Mouse (Mus musculus): Measurements from ENCODE around the gene Cxcl14. TPM values are rescaled to one million over a fixed set of nuclear protein-coding genes. Genes with fewer than 3 reads are reported as not detected.
A peak's percentile ranks its signal among the peaks of the same experiment; 100 is the strongest.

Cxcl14 gene
- total and polyA plus RNA-seq, 2 experiments from 2014 or later = 32.7 to 34.1 TPM

DNA sequence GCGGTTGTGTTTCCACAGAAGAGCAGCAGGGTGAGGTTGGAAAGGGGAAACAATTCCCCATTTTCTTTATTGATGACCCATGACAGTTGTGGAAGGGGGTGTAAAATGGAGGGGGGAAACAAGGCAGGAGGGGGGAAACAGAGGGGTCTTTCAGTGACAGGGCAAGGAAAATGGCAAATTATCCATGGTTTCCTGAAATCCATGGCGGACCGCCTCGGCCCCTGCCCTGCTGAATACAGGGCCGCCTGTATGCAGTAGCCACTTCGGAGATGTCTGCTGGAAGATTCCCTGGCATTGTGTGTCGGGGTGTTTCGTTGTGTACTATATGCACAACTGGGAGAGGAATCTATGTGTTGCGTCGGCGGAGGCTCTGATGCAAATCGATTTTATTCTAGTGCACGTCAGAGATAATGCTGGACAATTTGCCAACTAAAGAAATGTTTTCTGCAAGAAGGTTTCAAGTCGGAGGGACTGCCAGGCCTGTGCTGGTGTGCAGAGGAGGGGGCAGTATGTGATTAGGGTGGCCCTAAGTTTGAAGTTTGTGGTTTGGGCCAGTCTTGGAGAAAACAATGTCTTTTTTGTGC lies 39.5 kb downstream of the Cxcl14 start:
- H3K27me3 ChIP-seq (ENCODE audit: insufficient read depth, low read length) = peaks cover 77% of the 10 kb centered on the region
- H3K4me2 ChIP-seq (ENCODE audit: low read depth, low read length, poor library complexity, severe bottlenecking) = no peak overlapping the region
- no peak for TF ChIP-seq CTCF (IDR thresholded peaks at IDR 0.05)
- DNase-seq (ENCODE audit: low spot score) (no peak), ATAC-seq (ENCODE audit: low FRiP score) (no peak)
- H3K4me3 ChIP-seq (ENCODE audit: low read depth, low read length) = no peak overlapping the region
- H3K36me3 ChIP-seq (ENCODE audit: insufficient read depth, low read length) = no peaks in the 10 kb centered on the region
- WGBS = 15% methylated on average over 14 of the region's 14 CpGs
- H3K4me1 ChIP-seq (ENCODE audit: insufficient read depth, low read length) = peaks cover 6% of the 10 kb centered on the region; the same call in 1 of the 2 replicates
- no peaks in the 10 kb centered on the region for H3K9me3 ChIP-seq (ENCODE audit: low read length)
- H3K9ac ChIP-seq (replicated peaks; ENCODE audit: low read length, poor library complexity, severe bottlenecking) = no peak overlapping the region
- no peak overlapping the region for H3K27ac ChIP-seq (ENCODE audit: low read depth, low read length)

DNA sequence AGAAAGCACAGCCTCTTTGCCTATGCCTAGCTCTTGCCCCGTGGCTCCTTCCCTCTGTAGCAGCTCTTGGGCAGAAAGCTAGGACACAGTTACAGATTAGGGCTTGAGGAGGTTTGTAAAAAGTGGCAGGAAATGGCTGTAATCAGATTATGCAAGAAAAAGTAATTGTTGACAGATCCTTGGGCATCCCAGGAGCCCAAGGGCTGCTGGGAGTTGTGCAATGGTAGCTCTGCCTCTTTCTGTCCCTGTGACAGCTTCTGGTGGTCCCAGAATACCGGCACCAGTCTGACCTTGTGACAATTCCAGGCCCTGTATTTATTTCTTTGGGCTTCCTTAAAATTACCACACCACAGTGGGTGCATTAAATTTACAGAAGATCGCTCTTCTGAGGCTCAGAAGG lies 43.0 kb downstream of the Cxcl14 start:
- Histone ChIP-seq H3K36me3 (ENCODE audit: insufficient read depth, low read length) (no peaks in the 10 kb centered on the region), H3K9me3 (ENCODE audit: low read length) (no peaks in the 10 kb centered on the region), H3K9ac (replicated peaks; ENCODE audit: low read length, poor library complexity, severe bottlenecking) (no peak overlapping the region), H3K27ac (ENCODE audit: low read depth, low read length) (no peak overlapping the region), H3K4me1 (ENCODE audit: insufficient read depth, low read length) (peaks cover under 1% of the 10 kb centered on the region; the same call in 1 of the 2 replicates), H3K27me3 (ENCODE audit: insufficient read depth, low read length) (peaks cover 85% of the 10 kb centered on the region), H3K4me3 (ENCODE audit: low read depth, low read length) (no peak overlapping the region), H3K4me2 (ENCODE audit: low read depth, low read length, poor library complexity, severe bottlenecking) (no peak overlapping the region)
- DNase-seq (ENCODE audit: low spot score) (no peak), ATAC-seq (ENCODE audit: low FRiP score) (no peak)
- WGBS = 40% methylated on average over 3 of the region's 3 CpGs
- no peak for TF ChIP-seq CTCF (IDR thresholded peaks at IDR 0.05)

DNA sequence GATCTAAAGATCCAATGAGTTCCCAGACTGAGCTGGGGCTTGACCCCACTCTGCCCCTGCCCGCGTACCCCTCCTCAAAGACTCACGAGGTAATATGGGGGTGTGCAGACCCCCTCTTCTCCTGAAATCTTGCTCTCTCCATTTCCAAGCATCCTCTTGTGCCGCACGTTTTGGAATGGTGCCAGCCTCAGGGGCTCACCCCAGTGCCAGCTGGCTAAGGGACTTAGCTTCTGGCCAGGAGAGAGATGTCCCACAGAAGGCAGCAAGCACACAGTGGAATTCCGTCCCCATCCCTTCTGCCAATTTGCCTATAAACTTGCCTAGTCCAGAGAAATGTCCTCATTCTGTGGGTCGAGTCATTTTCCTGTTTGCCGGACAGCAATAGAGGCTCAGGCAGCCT lies 43.6 kb downstream of the Cxcl14 start:
- H3K27me3 ChIP-seq (ENCODE audit: insufficient read depth, low read length) = peaks cover 89% of the 10 kb centered on the region
- H3K4me3 ChIP-seq (ENCODE audit: low read depth, low read length) = no peak overlapping the region
- no peak for ATAC-seq (ENCODE audit: low FRiP score)

DNA sequence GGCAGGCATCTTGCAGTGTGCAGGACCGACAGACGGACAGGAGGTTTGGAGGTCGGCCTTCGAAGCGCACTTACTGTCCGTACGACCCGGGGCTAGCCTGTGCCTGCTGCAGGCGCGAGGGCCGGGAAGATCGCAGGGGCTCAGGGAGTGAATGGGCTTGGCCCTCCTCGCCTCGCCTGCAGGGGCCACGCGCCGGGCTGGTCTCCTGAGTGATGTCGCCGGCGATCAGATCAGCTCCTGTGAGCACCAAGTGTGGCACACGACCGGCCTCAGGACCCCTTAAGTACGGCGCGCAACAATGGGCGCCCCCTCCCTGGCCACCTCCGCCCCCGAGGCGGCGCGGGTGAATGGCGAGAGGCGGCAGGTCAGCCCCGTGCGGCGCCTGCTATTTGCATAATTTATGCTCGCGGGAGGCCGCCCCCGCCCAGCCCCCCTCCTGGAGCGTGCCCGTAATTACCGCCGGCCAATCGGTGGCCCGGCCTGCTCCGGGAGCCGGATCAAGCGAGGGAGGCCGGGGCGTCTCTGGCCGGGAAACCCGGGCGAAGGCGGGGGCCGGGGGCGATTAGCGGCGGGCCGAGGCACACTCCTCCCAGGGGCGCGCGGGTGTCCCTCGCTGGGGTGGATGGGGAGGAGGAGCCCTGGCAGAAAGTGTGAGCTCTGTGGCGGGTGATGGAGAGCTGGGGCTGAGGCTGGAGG lies 44.3 kb downstream of the Cxcl14 start, which contains the start of gene Neurog1:
TSS of gene Neurog1 (minus strand) at position 240 of the 696 bp plus-strand sequence.
- peaks cover 92% of the 10 kb centered on the region for H3K27me3 ChIP-seq (ENCODE audit: insufficient read depth, low read length)
- ATAC-seq (ENCODE audit: low FRiP score) (0 out of 2 replicates have a peak, but pooled peaks have one; percentile 31), DNase-seq (ENCODE audit: low spot score) (peak; percentile 29)
- peak within 1 kb of the TSS; percentile 39 for H3K4me2 ChIP-seq (ENCODE audit: low read depth, low read length, poor library complexity, severe bottlenecking)
- no peaks in the 10 kb centered on the region for H3K9me3 ChIP-seq (ENCODE audit: low read length)
- H3K4me1 ChIP-seq (ENCODE audit: insufficient read depth, low read length) = no peaks in the 10 kb centered on the region
- peak within 1 kb of the TSS; percentile 30 for H3K4me3 ChIP-seq (ENCODE audit: low read depth, low read length)
- no peak for TF ChIP-seq CTCF (IDR thresholded peaks at IDR 0.05)
- H3K36me3 ChIP-seq (ENCODE audit: insufficient read depth, low read length) = no peaks in the 10 kb centered on the region
- WGBS = under 1% methylated on average over 60 of the region's 65 CpGs
- no peak within 1 kb of the TSS for H3K27ac ChIP-seq (ENCODE audit: low read depth, low read length)
- H3K9ac ChIP-seq (replicated peaks; ENCODE audit: low read length, poor library complexity, severe bottlenecking) = no peak within 1 kb of the TSS

More for the DNA sequence above, 43.6 kb downstream of the Cxcl14 start:
- Histone ChIP-seq H3K4me1 (ENCODE audit: insufficient read depth, low read length) (no peaks in the 10 kb centered on the region), H3K4me2 (ENCODE audit: low read depth, low read length, poor library complexity, severe bottlenecking) (no peak overlapping the region), H3K9me3 (ENCODE audit: low read length) (no peaks in the 10 kb centered on the region), H3K27ac (ENCODE audit: low read depth, low read length) (no peak overlapping the region), H3K9ac (replicated peaks; ENCODE audit: low read length, poor library complexity, severe bottlenecking) (no peak overlapping the region), H3K36me3 (ENCODE audit: insufficient read depth, low read length) (no peaks in the 10 kb centered on the region)
- peak; percentile 69 for DNase-seq (ENCODE audit: low spot score)
- no peak for TF ChIP-seq CTCF (IDR thresholded peaks at IDR 0.05)
- 15% methylated on average over 8 of the region's 8 CpGs for WGBS

DNA sequence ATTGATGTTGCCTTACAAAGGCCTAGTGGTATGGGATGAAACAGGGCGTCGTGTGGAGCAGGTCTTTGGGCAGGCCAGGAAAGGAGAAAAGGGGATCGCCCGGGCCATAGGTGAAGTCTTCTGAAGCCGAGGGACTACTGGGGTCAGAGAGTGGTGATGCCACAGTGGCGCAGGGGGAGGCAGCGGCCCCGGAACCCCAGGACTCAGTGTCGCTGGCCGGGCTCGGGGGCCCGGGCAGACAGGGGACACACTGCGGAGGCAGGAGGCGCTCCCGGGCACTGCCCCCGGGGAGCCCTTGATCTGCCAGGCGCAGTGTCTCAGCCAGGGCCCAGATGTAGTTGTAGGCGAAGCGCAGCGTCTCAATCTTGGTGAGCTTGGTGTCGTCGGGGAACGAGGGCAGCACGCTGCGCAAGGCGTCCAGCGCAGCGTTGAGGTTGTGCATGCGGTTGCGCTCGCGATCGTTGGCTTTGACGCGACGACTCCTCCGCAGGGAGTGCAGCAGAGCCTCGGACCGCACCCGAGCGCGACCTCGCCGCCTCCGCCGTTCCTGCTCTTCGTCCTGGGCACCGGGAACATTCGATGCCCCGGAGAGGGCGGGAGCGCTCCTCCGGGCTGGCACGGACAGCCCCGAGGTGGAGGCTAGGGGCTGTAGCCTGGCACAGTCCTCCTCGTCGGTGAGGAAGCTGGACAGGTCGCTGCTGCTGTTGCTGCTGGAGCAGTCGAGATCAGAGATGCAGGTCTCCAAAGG lies 45.0 kb downstream of the Cxcl14 start:
- Histone ChIP-seq H3K27me3 (ENCODE audit: insufficient read depth, low read length) (peaks cover 91% of the 10 kb centered on the region), H3K4me2 (ENCODE audit: low read depth, low read length, poor library complexity, severe bottlenecking) (0 out of 2 replicates have a peak overlapping the region, but pooled peaks have one; percentile 39), H3K27ac (ENCODE audit: low read depth, low read length) (no peak overlapping the region), H3K4me3 (ENCODE audit: low read depth, low read length) (peak overlapping the region; percentile 30; the same call in 1 of the 2 replicates), H3K9me3 (ENCODE audit: low read length) (no peaks in the 10 kb centered on the region), H3K36me3 (ENCODE audit: insufficient read depth, low read length) (no peaks in the 10 kb centered on the region), H3K4me1 (ENCODE audit: insufficient read depth, low read length) (no peaks in the 10 kb centered on the region), H3K9ac (replicated peaks; ENCODE audit: low read length, poor library complexity, severe bottlenecking) (no peak overlapping the region)
- DNase-seq (ENCODE audit: low spot score) (no peak), ATAC-seq (ENCODE audit: low FRiP score) (0 out of 2 replicates have a peak, but pooled peaks have one; percentile 31)
- WGBS = under 1% methylated on average over 52 of the region's 59 CpGs
- TF ChIP-seq CTCF (IDR thresholded peaks at IDR 0.05) = no peak

All from midbrain, postnatal 0 days (tissue).